In the genomic region with DNA sequence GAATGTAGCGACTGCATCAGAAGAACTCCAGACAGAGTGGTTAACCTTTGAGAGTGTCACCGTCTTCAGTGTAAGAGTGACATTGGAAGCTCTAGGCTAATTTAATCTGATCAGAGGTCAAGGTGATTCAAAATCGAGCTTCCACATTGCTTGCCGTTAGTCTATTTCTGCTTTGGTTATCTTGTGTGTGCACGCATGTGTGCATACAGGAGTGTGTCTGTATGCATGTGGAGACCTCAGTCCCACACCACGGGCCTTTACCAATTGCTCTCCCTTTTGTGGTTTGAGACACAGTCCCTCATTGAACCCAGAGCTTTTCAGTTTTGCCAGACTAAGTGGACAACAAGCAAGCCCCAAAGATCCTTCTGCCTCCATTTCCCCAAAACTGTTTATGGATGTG, we compare ENCODE assay signal across 26 mouse cellular contexts. TPM values are rescaled to one million over a fixed set of nuclear protein-coding genes. Genes with fewer than 3 reads are reported as not detected.
DNase-seq lines count a peak whose midpoint lies in the region; ATAC-seq lines count a peak whose summit lies in the region.
"Had no signal": no experiment of that assay in that cellular context is flagged by ENCODE, and none has a peak within 500 bp of the region (broad histone marks: within the 10 kb centered on the region; RNA-seq: fewer than 3 reads in every experiment).

No protein-coding gene starts in this region.

- no peak overlapping the region for H3K27ac ChIP-seq in midbrain, embryonic 11.5 days (ENCODE audit: low read depth, low read length)
- no peak overlapping the region for H3K27ac ChIP-seq in midbrain, embryonic 16.5 days (ENCODE audit: low read length)
- no peak overlapping the region for H3K27ac ChIP-seq in liver, embryonic 16.5 days (ENCODE audit: low read length)
- H3K27ac ChIP-seq: embryonic facial prominence, embryonic 10.5 days; embryonic facial prominence, embryonic 13.5 days; forebrain, embryonic 12.5 days; forebrain, embryonic 15.5 days; heart, adult 2 months; heart, embryonic 10.5 days; heart, embryonic 13.5 days; hindbrain, embryonic 12.5 days; hindbrain, embryonic 15.5 days had no signal

- no peaks in the 10 kb centered on the region for H3K36me3 ChIP-seq in midbrain, embryonic 11.5 days (ENCODE audit: control insufficient read depth, insufficient read depth, low read length)
- H3K36me3 ChIP-seq in midbrain, embryonic 16.5 days (ENCODE audit: control insufficient read depth, insufficient read depth, low read length) = no peaks in the 10 kb centered on the region
- no peaks in the 10 kb centered on the region for H3K36me3 ChIP-seq in liver, embryonic 16.5 days (ENCODE audit: control insufficient read depth, insufficient read depth)
- H3K36me3 ChIP-seq: embryonic facial prominence, embryonic 10.5 days; embryonic facial prominence, embryonic 13.5 days; forebrain, embryonic 12.5 days; forebrain, embryonic 15.5 days; hindbrain, embryonic 12.5 days; hindbrain, embryonic 15.5 days had no signal

- no peak overlapping the region for H3K4me2 ChIP-seq in midbrain, embryonic 11.5 days
- H3K4me2 ChIP-seq in midbrain, embryonic 16.5 days (ENCODE audit: low read length) = no peak overlapping the region
- H3K4me2 ChIP-seq in liver, embryonic 16.5 days (ENCODE audit: low read depth, low read length) = no peak overlapping the region
- H3K4me2 ChIP-seq: embryonic facial prominence, embryonic 13.5 days; forebrain, embryonic 12.5 days; forebrain, embryonic 15.5 days; heart, embryonic 13.5 days; hindbrain, embryonic 12.5 days; hindbrain, embryonic 15.5 days had no signal

- no peak overlapping the region for H3K4me3 ChIP-seq in midbrain, embryonic 11.5 days (ENCODE audit: low read depth, low read length)
- no peak overlapping the region for H3K4me3 ChIP-seq in midbrain, embryonic 16.5 days (ENCODE audit: low read depth, low read length)
- no peak overlapping the region for H3K4me3 ChIP-seq in liver, embryonic 16.5 days (ENCODE audit: low read depth, low read length)
- H3K4me3 ChIP-seq: embryonic facial prominence, embryonic 10.5 days; embryonic facial prominence, embryonic 13.5 days; erythroblast, embryonic 14.5 days; forebrain, embryonic 12.5 days; forebrain, embryonic 15.5 days; heart, adult 2 months; heart, embryonic 10.5 days; heart, embryonic 13.5 days; hindbrain, embryonic 12.5 days; hindbrain, embryonic 15.5 days had no signal

- WGBS in midbrain, embryonic 11.5 days = 89% methylated on average over 6 of the region's 6 CpGs
- WGBS in midbrain, embryonic 16.5 days = 91% methylated on average over 6 of the region's 6 CpGs
- 25% methylated on average over 6 of the region's 6 CpGs for WGBS in liver, embryonic 16.5 days (ENCODE audit: insufficient replicate concordance)

- H3K9ac ChIP-seq in midbrain, embryonic 11.5 days (ENCODE audit: low read length) = no peak overlapping the region
- H3K9ac ChIP-seq in midbrain, embryonic 16.5 days (ENCODE audit: low read depth, low read length) = no peak overlapping the region
- no peak overlapping the region for H3K9ac ChIP-seq in liver, embryonic 16.5 days (ENCODE audit: low read depth, low read length)
- H3K9ac ChIP-seq: embryonic facial prominence, embryonic 13.5 days; forebrain, embryonic 12.5 days; forebrain, embryonic 15.5 days; heart, embryonic 13.5 days; hindbrain, embryonic 12.5 days; hindbrain, embryonic 15.5 days had no signal

- intact Hi-C loops in heart, postnatal 10 days (cut with DNase I) = no loop called here
- intact Hi-C loops in left cerebral cortex, postnatal 14 days (cut with DNase I) = no loop called here

- H3K9me3 ChIP-seq in midbrain, embryonic 11.5 days (ENCODE audit: control insufficient read depth, low read length) = no peaks in the 10 kb centered on the region
- no peaks in the 10 kb centered on the region for H3K9me3 ChIP-seq in midbrain, embryonic 16.5 days (replicated peaks; ENCODE audit: control insufficient read depth, low read length, poor library complexity, severe bottlenecking)
- no peaks in the 10 kb centered on the region for H3K9me3 ChIP-seq in liver, embryonic 16.5 days (replicated peaks; ENCODE audit: control insufficient read depth, low read length)
- H3K9me3 ChIP-seq: embryonic facial prominence, embryonic 13.5 days; forebrain, embryonic 12.5 days; forebrain, embryonic 15.5 days; heart, embryonic 10.5 days; hindbrain, embryonic 12.5 days; hindbrain, embryonic 15.5 days had no signal

- H3K27me3 ChIP-seq in midbrain, embryonic 11.5 days (ENCODE audit: control insufficient read depth, insufficient read depth, low read length) = no peaks in the 10 kb centered on the region
- H3K27me3 ChIP-seq in midbrain, embryonic 16.5 days (ENCODE audit: control insufficient read depth, insufficient read depth, low read depth, low read length) = no peaks in the 10 kb centered on the region
- no peaks in the 10 kb centered on the region for H3K27me3 ChIP-seq in liver, embryonic 16.5 days (ENCODE audit: control insufficient read depth, insufficient read depth, low read depth, low read length)
- H3K27me3 ChIP-seq: embryonic facial prominence, embryonic 13.5 days; forebrain, embryonic 12.5 days; forebrain, embryonic 15.5 days; heart, embryonic 13.5 days; hindbrain, embryonic 12.5 days; hindbrain, embryonic 15.5 days had no signal

- peak; percentile 65 for DNase-seq in heart, adult 11 months
- DNase-seq in heart, postnatal 10 days = no peak
- peak; percentile 79 for DNase-seq in midbrain, embryonic 11.5 days (ENCODE audit: low spot score, missing footprints)
- no peak for DNase-seq in left cerebral cortex, postnatal 14 days (ENCODE audit: low spot score in 2 of 2)
- DNase-seq in urinary bladder, postnatal 25 days (ENCODE audit: low spot score) = no peak
- DNase-seq in right cerebral cortex, adult 18-20 months = no peak
- DNase-seq: adrenal gland, adult 2 months; adrenal gland, postnatal 14 days; cerebellum, adult 11 months; cerebellum, adult 2 months; cerebellum, postnatal 10 days; cerebellum, postnatal 36 days; embryo, embryonic 11 days; gastrocnemius, postnatal 25 days; heart, adult 2 months had no signal

- no peaks in the 10 kb centered on the region for H3K4me1 ChIP-seq in midbrain, embryonic 11.5 days (ENCODE audit: control insufficient read depth, insufficient read depth, low read length)
- no peaks in the 10 kb centered on the region for H3K4me1 ChIP-seq in midbrain, embryonic 16.5 days (ENCODE audit: control insufficient read depth, insufficient read depth, low read length)
- peaks cover 35% of the 10 kb centered on the region for H3K4me1 ChIP-seq in liver, embryonic 16.5 days (ENCODE audit: control insufficient read depth, low read depth, low read length)
- H3K4me1 ChIP-seq: embryonic facial prominence, embryonic 13.5 days; forebrain, embryonic 12.5 days; forebrain, embryonic 15.5 days; hindbrain, embryonic 12.5 days; hindbrain, embryonic 15.5 days had no signal

- ATAC-seq in midbrain, embryonic 11.5 days (ENCODE audit: low FRiP score) = no peak
- ATAC-seq in midbrain, embryonic 16.5 days = no peak
- ATAC-seq in liver, embryonic 16.5 days (ENCODE audit: low read depth) = peak; percentile 49; the same call in 1 of the 2 replicates
- ATAC-seq: forebrain, embryonic 15.5 days had no signal

RNA-seq across cellular contexts. Expression of a gene that starts 46.4 kb away (rescaled TPM):
- total RNA-seq in heart, postnatal 10 days (2021) = 10 to 100 TPM; 38.2 to 47.6 TPM
- 9.2 and 11.1 TPM in 2 replicates for polyA plus RNA-seq in midbrain, embryonic 11.5 days (2014; fragmentation: Nextera tagmentation; extraction: Ambion mirVana)
- 7.2 and 10.3 TPM in 2 replicates for polyA plus RNA-seq in midbrain, embryonic 16.5 days (2015; fragmentation: Nextera tagmentation; extraction: Ambion mirVana)
- 10.6 and 12.1 TPM in 2 replicates for polyA plus RNA-seq in liver, embryonic 16.5 days (2015; fragmentation: Nextera tagmentation; extraction: Ambion mirVana)
- 10 to 100 TPM; 40.6 to 44.3 TPM for total RNA-seq in left cerebral cortex, postnatal 14 days (2021)

Comparison
In these comparisons a context has a peak if more than half of its experiments do, and no peak if none do; other contexts are left out.
1. DNase-seq: peak in heart, adult 11 months (single experiment) and midbrain, embryonic 11.5 days (single experiment); none in heart, postnatal 10 days (0 of 2), left cerebral cortex, postnatal 14 days (0 of 2), urinary bladder, postnatal 25 days (single experiment) and right cerebral cortex, adult 18-20 months (single experiment).